Mouse (Mus musculus) adrenal gland, postnatal 36 days (tissue): ENCODE measurements around the gene Hspa4. TPM values are rescaled to one million over a fixed set of nuclear protein-coding genes. Genes with fewer than 3 reads are reported as not detected.
"Not testable (repeated sequence)": the region's sequence is repeated elsewhere in the genome, so short reads cannot be mapped to it uniquely, and the experiment has no call there.

Experiments used
- DNase-seq, 2 experiments: peaks; one replicate each; pipeline ENCODE4 v3.0.0; 2021; ENCODE audit warnings: mixed read lengths in 1 of 2
- total RNA-seq, 2 experiments: library from RNA; stranded (reverse); gene quantifications; 2 replicates each; pipeline ENCODE4 v1.2.3; 2021

Hspa4 gene
- total RNA-seq, 2 experiments from 2014 or later: 172 to 250 TPM

DNA sequence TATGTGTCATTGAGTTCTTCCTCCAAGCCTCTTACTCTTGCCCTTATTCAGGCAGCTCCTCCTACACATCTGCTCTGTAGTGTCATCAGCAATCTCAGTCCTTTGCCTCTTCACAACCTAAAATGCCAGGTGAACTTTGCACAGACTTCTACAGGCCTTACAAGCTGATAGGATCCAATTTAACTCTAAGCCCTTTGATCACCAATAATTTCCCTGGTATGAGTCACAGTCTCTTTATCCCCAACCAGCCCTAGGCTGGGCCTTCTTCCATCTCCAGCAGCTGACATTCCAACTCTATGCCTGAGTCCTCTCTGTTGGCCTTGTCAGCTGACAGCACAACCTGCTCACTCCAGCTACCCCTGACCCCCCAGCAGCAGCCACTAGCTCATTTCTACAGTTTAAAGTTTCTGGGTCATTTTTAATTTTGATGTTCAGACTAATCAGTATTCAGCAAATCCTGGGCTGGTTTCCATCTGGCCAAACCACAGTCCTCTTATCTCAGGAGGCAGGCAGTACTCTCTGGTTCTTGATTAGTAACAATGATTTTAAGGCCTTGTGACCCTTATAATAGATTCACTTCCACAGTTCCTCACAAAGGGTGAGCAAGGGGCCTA is 8.1 kb upstream of the Hspa4 start:
- DNase-seq: peak; percentile 61 to 65

DNA sequence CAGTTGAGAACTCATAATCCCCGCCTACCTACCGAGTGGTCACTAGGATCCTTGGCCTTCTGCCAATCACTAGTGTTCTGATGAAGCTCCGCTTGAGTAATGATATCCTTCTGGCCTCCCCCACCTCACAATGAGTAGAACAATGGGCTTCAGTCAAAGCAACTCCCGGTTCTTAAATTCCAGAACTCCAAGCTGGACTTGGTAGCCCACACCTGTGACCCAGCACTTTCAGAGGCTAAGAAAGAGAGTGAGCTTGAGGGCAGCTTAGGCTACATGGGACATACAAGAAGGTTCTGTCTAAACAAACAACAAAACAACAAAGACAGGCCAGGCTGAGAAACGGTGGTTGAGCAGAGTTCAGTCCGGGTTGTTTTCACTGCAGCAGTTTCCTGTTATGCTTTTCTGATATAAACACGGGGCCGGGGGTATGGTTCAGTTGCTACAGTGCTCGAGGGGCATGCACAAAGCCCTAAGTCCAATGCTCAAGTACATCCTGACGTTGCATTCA is 7.4 kb upstream of the Hspa4 start:
- peak in 1 of 2 experiments; percentile 49 for DNase-seq

DNA sequence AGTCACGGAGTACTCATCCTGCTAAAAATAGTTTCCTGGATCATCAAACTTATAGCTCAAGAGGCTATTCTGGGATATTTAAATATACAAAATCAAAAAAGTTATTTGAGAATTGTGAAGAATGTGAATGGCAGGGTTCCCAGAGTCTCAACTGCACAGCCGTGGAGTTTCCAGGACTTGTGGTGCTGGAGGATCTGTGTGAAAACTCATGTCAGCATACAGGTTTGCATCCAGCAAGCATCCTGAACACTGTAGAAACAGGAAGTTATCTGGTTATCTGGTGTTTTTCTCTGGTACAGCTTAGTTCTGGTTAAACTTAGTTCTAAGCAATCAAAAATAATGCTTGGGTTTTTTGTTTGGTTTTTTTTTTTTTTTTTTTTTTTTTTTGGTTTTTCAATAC is 6.7 kb upstream of the Hspa4 start:
- DNase-seq: no peak

DNA sequence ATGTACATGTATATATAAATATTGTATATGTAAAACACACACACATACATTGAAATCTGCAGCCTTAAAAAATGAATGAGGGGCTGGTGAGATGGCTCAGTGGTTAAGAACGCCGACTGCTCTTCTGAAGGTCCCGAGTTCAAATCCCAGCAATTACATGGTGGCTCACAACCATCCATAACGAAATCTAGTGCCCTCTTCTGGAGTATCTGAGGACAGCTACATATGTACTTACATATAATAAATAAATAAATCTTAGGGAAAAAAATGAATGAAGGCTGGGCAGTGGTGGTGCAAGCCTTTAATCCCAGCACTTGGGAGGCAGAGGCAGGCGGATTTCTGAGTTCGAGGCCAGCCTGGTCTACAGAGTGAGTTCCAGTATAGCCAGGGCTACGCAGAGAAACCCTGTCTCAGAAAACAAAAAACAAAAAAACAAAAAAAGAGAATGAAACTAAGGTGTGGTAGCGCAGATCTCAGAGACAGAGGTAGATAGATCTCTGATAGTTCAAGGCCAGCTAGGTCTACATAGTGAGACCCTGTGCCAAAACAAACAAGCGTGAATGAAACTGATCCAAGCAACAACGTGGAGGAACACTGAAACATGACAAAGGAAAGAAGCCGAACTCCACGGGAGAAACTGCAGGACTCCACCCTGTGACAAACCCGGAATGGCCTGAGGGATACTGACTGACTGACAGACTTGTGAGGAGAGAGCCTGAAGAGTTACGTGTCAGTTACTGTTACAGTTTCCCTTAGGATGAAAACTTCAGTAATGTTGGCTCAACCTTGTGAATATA is 4.0 kb upstream of the Hspa4 start:
- DNase-seq: no peak

DNA sequence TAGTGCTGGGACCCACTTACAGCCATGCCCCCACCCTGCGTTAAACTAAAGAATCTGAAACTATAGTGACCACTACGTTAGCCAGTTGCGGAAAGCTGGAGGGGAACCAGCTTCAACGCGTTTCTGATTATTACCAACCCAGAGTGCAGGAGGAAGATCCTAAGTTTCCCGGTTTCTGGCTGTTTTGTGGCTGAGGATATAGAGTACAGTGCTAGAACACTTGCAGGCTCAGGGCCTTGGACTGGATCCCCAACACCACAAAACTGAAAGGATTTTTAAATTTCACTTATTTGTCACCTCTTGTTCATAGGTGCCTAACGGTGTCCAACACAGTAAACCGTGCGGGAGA is 884 bp upstream of the Hspa4 start:
- DNase-seq: no peak

DNA sequence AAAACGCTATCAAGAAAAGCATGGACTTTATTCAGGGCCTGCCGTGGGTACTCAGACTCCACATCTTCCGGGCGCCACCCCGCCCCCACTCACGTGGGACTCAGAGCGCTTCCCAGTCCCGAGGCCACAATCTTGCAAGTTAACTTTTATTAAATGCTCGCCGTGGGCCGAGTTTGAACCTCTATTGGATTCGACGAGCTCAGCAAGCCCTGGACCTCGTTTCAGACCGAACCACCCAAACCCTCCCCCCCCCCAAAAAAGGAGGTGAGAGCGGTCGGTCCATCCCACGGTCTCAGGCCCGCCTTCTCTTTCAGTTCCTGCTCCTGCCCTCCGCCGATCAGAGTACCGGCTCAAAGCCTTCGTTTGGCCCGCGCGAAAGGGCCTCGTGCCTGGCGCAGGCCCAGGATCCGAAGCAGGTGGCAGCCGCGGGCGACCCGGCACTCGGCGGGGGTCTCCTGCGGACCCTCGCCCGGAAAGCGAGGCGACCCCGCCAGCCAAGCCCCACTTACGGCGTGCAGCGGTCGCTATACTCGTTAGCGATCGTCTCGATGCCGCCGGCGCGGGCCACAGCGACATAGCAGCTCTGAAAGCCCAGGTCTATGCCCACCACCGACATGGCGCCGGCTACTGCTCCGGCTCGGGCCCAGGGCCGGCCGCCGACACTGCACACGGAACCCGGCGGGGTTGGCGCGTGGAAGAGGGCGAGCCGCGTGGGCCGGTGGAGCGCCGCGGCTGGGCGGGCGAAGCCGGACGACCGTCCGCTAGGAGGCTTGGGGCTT is 517 bp downstream of the Hspa4 start:
- peak; percentile 78 to 86 for DNase-seq

DNA sequence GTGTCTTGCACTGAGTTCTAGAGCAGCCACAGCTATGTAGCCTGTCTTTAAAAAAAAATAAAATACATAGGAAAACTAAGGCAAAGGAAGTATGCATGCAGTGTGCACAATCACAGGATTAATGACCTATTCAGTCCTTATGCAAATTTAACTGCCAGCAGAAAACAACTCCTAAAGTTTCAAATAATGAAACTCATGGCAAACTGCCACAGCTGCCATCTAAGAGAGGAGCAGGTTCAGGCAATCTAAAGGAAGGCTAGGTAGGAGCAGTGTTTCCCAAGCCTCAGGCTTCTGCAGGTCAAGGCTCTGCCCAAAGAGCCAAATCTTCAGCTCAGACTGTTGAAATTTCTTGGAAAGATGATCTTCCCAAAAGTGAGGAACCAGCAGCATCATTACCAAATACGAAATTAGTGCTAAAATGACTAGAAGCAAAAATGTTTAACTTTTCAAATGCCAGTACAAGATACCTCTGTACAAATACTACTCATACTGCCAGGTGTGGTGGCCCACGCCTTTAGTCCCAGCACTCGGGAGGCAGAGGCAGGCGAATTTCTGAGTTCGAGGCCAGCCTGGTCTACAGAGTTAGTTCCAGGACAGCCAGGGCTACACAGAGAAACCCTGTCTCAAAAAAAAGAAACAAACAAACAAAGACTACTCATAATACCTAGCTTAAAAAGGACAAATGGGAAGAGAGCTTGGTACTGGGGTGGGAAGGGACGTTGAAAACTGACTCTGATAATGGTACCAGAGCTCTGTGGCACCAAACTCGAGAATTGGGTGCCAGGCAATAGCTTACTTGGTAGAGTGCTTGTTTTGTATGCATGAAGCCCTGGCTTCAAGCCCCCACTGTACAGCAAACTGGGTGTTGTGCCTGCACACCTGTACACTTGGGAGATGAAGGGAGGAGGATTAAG is 2.1 kb downstream of the Hspa4 start:
- DNase-seq: no peak

DNA sequence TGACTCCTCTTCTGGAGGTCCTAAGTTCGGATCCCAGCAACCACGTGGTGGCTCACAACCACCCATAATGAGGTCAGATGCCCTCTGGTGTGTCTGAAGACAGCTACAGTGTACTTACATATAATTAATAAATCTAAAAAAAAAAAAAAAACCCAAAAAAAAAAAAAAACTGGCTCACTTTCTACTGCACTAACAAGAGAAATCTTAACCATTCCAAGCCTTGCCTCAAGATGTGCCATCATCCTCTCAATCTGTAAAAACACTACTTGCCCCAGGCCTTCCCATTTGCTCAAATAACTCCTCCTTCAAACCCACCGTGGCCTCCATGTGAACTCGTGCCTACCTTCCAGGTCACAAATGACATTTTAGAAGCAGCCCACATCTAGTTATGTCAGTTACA is 3.4 kb downstream of the Hspa4 start:
- DNase-seq: no peak

DNA sequence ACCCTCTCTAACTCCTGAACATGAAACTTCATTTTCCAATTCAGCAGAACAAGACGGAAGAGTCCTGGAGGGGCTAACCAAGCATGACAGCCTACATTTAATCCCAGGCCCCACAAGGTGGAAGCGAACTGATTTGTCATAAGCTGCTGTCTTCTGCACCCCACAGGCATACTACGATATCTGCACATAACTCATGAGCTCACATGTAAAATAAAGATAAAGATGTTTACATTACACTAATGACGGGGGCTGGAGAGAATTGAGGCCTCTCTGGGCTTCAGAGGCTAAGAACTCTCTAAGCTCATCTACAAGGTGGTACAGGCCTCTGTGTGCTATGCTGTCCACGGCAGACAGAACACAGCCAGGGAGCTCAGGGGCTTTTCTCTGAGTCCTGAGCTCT is 5.8 kb downstream of the Hspa4 start:
- no peak for DNase-seq

DNA sequence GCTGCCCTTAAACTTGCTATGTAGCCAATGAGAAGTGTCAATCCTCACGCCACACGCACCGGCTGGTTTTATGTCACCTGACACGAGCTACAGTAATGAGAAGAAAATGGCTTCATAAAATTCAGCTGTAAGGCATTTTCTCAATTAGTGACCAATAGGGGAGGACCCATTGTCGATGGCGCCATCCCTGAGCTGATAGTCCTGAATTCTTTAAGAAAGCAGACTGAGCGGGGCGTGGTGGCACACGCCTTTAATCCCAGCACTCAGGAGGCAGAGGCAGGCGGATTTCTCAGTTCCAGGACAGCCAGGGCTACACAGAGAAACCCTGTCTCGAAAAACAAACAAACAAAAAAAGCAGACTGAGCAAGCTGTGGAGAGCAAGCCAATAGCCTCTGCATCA is 9.4 kb downstream of the Hspa4 start:
- DNase-seq: no peak

DNA sequence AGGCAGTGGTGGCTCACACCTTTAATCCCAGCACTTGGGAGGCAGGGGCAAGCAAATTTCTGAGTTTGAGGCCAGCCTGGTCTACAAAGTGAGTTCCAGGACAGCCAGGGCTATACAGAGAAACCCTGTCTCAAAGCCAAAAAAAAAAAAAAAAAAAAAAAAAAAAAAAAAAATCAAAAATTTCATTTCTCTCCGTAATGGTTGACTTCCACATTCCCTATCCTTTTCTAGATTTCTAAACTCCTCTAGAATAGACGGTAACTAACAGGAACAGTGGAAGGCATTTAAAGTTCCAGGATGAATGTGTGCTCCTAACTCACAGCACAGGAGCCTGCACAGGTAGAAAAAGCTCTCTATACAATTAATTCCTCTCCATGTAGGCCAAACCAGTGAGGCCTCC is 10.1 kb downstream of the Hspa4 start:
- DNase-seq: not testable (repeated sequence)

DNA sequence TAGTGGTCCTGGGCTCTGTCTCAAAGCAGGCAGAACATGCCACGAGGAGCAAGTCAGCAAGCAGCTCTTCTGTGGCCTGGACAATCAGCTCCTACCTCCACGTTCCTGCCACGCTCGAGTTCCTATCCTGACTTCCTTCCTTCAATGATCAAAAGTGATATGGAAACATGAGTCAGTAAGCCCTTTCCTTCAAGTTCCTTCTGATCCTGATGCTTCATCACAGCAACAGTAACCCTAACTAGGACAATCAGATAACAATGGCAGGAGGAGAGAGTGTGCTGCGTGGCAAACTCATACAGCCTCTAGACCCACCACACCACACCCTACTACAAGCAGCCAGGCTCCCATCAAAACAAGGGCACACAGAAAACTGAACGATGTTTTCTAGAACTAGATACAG is 14.4 kb downstream of the Hspa4 start:
- no peak for DNase-seq

DNA sequence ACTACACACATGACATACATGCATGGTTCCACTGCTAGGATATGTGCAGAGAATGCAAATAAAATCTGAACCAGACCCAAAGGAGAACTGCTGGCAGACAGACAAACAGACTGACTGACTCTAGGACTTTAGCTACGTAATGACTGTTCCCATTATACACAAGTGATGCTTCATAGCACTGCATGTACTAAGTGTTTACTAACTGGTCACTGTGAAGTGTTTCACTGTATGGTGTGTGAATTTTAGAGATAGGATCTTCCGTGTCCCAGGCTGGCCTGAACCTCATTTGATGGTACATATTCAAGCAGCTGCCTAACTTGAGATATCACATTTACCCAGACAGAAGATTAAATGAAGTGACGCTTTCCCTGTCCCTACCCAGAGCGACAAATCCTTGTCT is 21.8 kb downstream of the Hspa4 start:
- DNase-seq: no peak

DNA sequence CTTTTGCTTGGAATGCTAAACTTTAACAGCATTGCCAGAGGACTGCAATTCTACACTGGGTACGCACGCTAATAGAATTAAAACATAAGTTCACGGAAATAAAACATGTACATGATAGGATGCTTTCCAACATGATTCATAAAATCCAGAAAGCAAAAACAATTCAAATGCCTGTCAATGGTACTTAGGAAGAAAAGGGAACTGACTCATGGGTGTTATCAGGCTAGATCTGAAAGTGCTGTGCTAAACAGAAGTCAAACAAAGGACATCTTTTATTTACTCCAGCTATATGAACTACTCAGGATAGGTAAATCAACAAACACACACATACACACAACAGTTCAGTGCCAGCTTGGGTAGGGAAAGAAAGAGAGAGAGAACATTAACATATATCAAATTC is 24.9 kb downstream of the Hspa4 start:
- DNase-seq: no peak

DNA sequence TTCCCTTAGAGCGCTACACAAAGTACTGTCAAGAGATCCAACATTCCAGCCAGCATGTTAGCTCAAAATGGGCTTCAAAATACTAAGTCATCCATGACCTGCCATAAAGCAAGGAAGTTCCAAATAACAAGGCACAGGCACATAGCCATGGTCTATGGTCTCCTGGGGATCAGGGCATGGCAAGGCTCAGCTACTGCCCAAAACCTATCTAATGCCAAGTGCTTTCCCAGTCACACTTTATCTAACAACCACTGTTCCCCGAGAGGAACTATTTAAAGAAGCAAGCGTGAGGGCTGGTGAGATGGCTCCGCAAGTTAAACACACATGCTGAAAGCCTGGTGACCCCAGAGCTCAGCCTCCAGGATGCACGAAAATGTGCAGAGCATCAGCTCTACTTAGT is 26.9 kb downstream of the Hspa4 start:
- DNase-seq: no peak

DNA sequence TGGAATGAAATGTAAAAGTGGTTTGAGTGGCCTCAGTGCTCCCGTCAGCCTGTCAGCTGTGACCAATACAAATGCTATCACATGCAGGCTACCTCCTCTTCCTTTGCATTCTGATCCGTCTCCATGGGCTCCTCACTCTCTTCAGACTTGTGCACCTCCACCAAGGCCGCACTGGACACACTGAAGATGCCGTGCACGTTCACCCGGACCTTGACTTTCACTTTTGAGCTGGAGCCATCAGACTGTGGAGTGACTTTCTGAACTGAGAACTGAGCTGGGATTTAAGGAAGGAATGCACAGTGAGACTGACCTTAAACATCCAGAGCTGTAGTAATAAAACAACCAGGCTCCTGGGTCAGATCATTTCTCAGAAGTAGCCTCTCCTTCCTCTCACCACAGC is 30.7 kb downstream of the Hspa4 start:
- peak; percentile 44 to 47 for DNase-seq

DNA sequence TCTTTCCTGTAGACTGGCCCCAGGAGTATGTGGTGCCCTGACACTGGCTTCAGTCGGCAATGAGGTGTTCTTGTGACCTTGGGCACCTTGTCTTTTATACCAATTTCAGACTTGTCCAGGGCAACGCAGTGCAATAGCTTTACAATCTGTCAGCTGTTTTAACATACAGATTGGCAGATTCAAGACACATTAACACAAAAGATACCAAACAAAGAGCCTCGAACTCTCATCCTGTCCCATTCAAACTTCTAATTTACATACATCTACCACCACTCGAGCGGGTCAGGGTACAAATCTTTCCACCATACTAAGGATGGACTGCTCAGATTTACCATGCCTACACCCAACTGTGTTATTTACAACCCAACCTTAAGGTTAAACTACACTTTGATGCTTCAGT is 39.7 kb downstream of the Hspa4 start:
- DNase-seq: no peak

DNA sequence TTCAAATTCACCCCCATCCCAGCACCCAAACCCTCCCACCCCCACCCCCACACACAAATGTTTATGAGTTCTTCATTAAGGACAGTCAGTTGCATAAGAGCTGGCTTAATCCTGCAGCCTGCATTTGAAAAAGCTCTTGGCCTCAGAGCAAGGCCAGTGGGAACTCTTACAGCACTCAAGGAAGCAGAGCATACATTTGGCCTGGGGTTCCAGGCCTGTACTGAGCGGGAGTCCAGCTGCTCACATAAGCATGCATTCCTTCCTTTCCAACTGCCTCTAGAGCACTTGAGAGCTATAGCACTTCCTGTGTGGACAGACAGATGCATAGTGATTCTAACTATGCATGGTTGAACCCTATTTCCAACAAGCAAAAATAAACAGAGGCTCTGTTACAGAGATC is 40.2 kb downstream of the Hspa4 start:
- DNase-seq: peak; percentile 29 to 36

DNA sequence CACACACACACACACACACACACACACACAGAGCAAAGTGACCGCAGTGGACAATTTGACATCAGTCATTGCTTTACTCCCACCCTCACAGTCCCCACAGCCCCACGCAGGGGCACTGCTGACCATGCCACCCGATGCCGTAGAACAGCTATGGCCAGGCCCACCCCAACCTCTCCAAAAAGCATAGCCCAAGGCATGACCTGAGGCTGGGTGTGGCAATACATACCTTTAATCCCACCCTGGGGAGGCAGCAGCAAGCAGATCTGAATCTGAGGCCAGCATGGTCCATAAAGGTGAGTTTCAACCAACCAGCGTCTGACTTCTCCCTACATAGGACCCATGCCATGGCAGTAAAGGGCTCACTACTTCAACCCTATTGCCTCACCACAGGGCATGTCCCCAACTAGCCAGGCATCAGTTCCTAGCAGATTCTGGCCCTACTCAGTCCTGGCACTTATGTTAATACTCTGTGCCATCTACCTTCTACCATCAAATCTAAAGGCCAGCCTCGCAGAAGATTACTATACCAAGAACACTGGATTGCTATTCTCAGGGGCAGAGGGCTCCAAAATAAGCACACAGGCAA is 41.1 kb downstream of the Hspa4 start:
- no peak for DNase-seq

DNA sequence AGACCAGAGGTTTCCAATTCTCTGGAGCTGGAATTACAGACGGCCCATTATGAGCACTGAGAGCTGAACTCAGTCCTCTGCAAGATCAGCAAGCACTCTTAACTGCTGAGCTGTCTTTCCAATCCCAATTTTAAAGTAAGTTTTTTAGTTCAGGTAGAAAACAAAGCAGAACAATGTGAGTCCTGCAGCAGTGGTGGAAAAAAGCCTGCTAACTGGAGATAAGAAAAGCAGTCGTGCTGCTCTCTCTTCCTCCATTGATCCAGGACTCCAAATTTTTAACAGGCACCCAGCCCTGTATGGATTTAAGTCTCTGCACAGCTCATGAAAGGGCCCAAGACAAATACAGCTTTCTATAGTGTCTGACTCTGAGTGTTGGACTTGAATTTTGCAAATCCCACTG is 43.3 kb downstream of the Hspa4 start:
- DNase-seq: no peak

DNA sequence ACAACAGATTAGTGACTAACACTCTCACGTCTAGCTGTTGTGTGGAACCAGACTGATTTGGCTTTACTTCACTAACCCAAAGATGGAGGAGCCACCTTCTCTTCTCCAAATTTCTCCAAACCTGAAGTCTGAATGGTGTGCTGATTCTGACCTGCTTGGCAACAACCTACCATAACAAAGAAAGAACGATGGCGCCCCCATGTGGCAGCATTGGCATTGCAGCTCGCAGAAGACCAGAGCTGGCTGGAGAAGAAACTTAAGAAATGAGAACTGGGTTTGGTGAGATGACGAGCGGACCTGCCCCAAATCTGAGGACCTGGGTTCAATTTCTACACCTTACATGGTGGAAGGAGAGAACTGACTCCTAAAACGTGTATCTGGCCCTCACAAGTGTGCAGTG is 45.3 kb downstream of the Hspa4 start:
- DNase-seq: peak; percentile 79 to 86

DNA sequence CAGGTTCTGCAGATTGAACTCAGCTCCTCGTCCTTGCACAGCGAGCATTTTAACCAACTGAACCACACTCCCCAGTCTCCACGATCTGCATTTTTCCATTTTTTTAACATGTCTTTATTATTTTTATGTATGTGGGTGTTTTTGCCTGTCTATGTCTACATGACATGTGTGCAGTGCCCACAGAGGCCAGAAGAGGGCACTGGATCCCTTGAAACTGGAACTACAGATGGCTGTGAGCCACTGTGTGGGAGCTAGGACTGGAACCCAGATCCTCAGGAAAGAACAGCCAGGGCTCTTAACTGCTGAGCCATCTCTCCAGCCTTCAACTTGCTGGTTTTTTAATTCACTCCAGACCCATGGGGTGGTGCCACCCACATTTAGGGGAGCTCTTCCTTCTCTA is 45.8 kb downstream of the Hspa4 start:
- no peak for DNase-seq
